Mouse (Mus musculus) neural tube, embryonic 14.5 days (tissue): ENCODE results near the gene Bmpr2. TPM values are rescaled to one million over a fixed set of nuclear protein-coding genes. Genes with fewer than 3 reads are reported as not detected.
A peak's percentile ranks its signal among the peaks of the same experiment; 100 is the strongest.

ENCODE experiments used
- ATAC-seq: fragments of 200-750 bp; cut with Nextera tagmentation; 2 replicates; pipeline ENCODE4 v1.8.0; 2017; ENCODE audit warnings: low read depth, mild to moderate bottlenecking, moderate TSS enrichment, moderate library complexity
- H3K27ac ChIP-seq: fragments of 300-500 bp; sonication (generic); 2 replicates; pipeline ENCODE4 v1.5.1; 2014; ENCODE audit warnings: low read depth, mild to moderate bottlenecking, control low read depth, low read length, moderate library complexity, mixed read lengths
- H3K27me3 ChIP-seq: fragments of 300-500 bp; sonication (generic); 2 replicates; pipeline ENCODE4 v1.6.1; 2014; ENCODE audit warnings: low read length; ENCODE audit not compliant: control insufficient read depth, insufficient read depth
- H3K36me3 ChIP-seq: fragments of 300-500 bp; sonication (generic); 2 replicates; pipeline ENCODE4 v1.6.1; 2014; ENCODE audit warnings: low read length, mixed read lengths; ENCODE audit not compliant: control insufficient read depth, insufficient read depth
- H3K4me1 ChIP-seq: fragments of 300-500 bp; sonication (generic); 2 replicates; pipeline ENCODE4 v1.6.1; 2014; ENCODE audit warnings: low read length; ENCODE audit not compliant: control insufficient read depth, insufficient read depth
- H3K4me2 ChIP-seq: fragments of 300-500 bp; sonication (generic); 2 replicates; pipeline ENCODE4 v1.6.1; 2014; ENCODE audit warnings: mild to moderate bottlenecking, low read depth, low read length, control low read depth
- H3K4me3 ChIP-seq: fragments of 300-500 bp; sonication (generic); 2 replicates; pipeline ENCODE4 v1.5.1; 2014; ENCODE audit warnings: low read depth, low read length, control low read depth, mixed read lengths
- H3K9ac ChIP-seq: fragments of 300-500 bp; sonication (generic); replicated peaks from 2 replicates; pipeline ENCODE4 v1.6.1; 2014; ENCODE audit warnings: low read depth, mild to moderate bottlenecking, control low read depth, low read length, mixed read lengths
- H3K9me3 ChIP-seq: fragments of 300-500 bp; sonication (generic); 2 replicates; pipeline ENCODE4 v1.6.1; 2016; ENCODE audit warnings: low read length; ENCODE audit not compliant: control insufficient read depth
- WGBS: fragments of 180-500 bp; shearing (Covaris S2); extraction: QIAGEN DNeasy Blood & Tissue Kit; methylation state at CpG from one replicate; pipeline ENCODE4 v1.1.7; 2014; 5-methylcytosine and 5-hydroxymethylcytosine counted together
- polyA plus RNA-seq: library from polyadenylated mRNA; unstranded; fragments of >200 nt; fragmentation: Nextera tagmentation; extraction: Ambion mirVana; gene quantifications from 2 replicates; pipeline ENCODE4 v1.2.1, GENCODE M21; 2014

Gene Bmpr2
- polyA plus RNA-seq, 1 experiment from 2014 or later = 20.6 TPM

DNA sequence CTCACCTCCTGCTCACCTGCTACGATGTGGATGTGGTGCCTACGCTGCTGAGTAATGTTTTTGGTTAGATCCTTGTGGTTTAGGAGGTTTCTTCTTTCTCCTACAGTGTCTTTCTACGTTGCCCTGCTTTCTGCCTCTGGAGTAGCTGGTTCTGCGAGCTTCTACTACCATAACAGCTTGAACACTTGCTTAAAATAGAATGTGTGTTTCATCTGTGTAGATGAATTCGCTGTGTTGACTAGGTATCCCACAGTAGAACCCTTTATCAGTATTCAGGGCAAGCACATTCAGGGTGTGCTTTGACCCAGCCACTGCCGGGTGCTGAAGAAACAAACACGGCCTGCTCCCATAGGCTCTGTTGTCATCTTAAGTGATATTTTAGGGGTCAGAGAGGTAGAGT lies 114.9 kb downstream of the Bmpr2 start:
- Histone ChIP-seq H3K36me3 (no peaks in the 10 kb centered on the region), H3K4me2 (no peak overlapping the region), H3K9me3 (no peaks in the 10 kb centered on the region), H3K4me3 (no peak overlapping the region), H3K27ac (no peak overlapping the region), H3K9ac (no peak overlapping the region), H3K4me1 (no peaks in the 10 kb centered on the region), H3K27me3 (no peaks in the 10 kb centered on the region)
- 95% methylated on average over 7 of the region's 7 CpGs for WGBS
- ATAC-seq = no peak

GRCm38 (mm10) chr1:59883349-59884134 lies 120.3 kb downstream of the Bmpr2 start:
- H3K9me3 ChIP-seq = no peaks in the 10 kb centered on the region
- ATAC-seq = peak; percentile 58; the same call in 1 of the 2 replicates
- H3K9ac ChIP-seq = no peak overlapping the region
- H3K27me3 ChIP-seq = no peaks in the 10 kb centered on the region
- H3K27ac ChIP-seq = no peak overlapping the region
- H3K4me1 ChIP-seq = no peaks in the 10 kb centered on the region
- H3K4me3 ChIP-seq = no peak overlapping the region
- H3K36me3 ChIP-seq = no peaks in the 10 kb centered on the region
- H3K4me2 ChIP-seq = no peak overlapping the region
- 33% methylated on average over 3 of the region's 3 CpGs for WGBS

GRCm38 (mm10) chr1:59886899-59887298 lies 123.7 kb downstream of the Bmpr2 start:
- no peak overlapping the region for H3K4me2 ChIP-seq
- H3K4me3 ChIP-seq = no peak overlapping the region
- ATAC-seq = no peak
- no peaks in the 10 kb centered on the region for H3K27me3 ChIP-seq
- H3K9ac ChIP-seq = no peak overlapping the region
- no peaks in the 10 kb centered on the region for H3K4me1 ChIP-seq
- no peak overlapping the region for H3K27ac ChIP-seq
- WGBS = 61% methylated on average over 4 of the region's 4 CpGs
- H3K9me3 ChIP-seq = no peaks in the 10 kb centered on the region
- H3K36me3 ChIP-seq = no peaks in the 10 kb centered on the region

GRCm38 (mm10) chr1:59888018-59888417 lies 124.8 kb downstream of the Bmpr2 start:
- no peaks in the 10 kb centered on the region for H3K4me1 ChIP-seq
- no peaks in the 10 kb centered on the region for H3K36me3 ChIP-seq
- H3K4me3 ChIP-seq = no peak overlapping the region
- no peaks in the 10 kb centered on the region for H3K9me3 ChIP-seq
- H3K9ac ChIP-seq = no peak overlapping the region
- no peak overlapping the region for H3K27ac ChIP-seq
- no peak for ATAC-seq
- H3K27me3 ChIP-seq = no peaks in the 10 kb centered on the region
- no peak overlapping the region for H3K4me2 ChIP-seq

GRCm38 (mm10) chr1:59891185-59891584 lies 128.0 kb downstream of the Bmpr2 start:
- WGBS = 87% methylated on average over 4 of the region's 4 CpGs
- Histone ChIP-seq H3K9ac (no peak overlapping the region), H3K4me2 (no peak overlapping the region), H3K27me3 (no peaks in the 10 kb centered on the region), H3K36me3 (no peaks in the 10 kb centered on the region), H3K9me3 (no peaks in the 10 kb centered on the region), H3K4me1 (no peaks in the 10 kb centered on the region), H3K4me3 (no peak overlapping the region), H3K27ac (no peak overlapping the region)
- no peak for ATAC-seq

GRCm38 (mm10) chr1:59892777-59893176 lies 129.6 kb downstream of the Bmpr2 start:
- Histone ChIP-seq H3K9ac (no peak overlapping the region), H3K4me3 (no peak overlapping the region), H3K4me2 (no peak overlapping the region), H3K9me3 (no peaks in the 10 kb centered on the region), H3K27ac (no peak overlapping the region), H3K4me1 (no peaks in the 10 kb centered on the region), H3K36me3 (no peaks in the 10 kb centered on the region), H3K27me3 (no peaks in the 10 kb centered on the region)
- 90% methylated on average over 8 of the region's 8 CpGs for WGBS
- ATAC-seq = no peak

DNA sequence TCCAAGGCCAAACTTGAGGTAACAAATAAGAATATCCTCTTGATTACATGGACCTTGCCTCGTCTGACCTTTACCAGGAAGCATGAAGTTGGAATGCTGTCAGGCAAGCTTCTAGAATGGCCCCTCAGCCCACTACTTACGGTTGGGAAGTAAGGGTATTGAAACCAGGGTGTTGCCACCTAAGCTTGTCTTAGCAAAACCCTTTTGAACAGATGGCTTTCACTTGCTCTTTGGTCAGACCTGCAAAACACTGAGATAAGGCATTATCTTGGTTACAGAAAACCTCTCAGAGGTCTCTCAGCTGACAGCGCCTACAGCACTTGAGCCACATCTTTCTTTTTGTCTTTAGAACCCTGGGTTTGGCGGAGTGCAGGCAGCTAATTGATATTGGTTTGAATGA lies 130.8 kb downstream of the Bmpr2 start:
- 93% methylated on average over 4 of the region's 4 CpGs for WGBS
- no peak overlapping the region for H3K4me3 ChIP-seq
- no peaks in the 10 kb centered on the region for H3K9me3 ChIP-seq
- H3K4me2 ChIP-seq = no peak overlapping the region
- no peak overlapping the region for H3K9ac ChIP-seq
- no peaks in the 10 kb centered on the region for H3K27me3 ChIP-seq
- H3K36me3 ChIP-seq = no peaks in the 10 kb centered on the region
- ATAC-seq = no peak
- H3K27ac ChIP-seq = no peak overlapping the region
- H3K4me1 ChIP-seq = no peaks in the 10 kb centered on the region

- H3K4me1 ChIP-seq = no peaks in the 10 kb centered on the region
- WGBS = 56% methylated on average over 4 of the region's 4 CpGs
- no peaks in the 10 kb centered on the region for H3K9me3 ChIP-seq
- ATAC-seq = no peak
- no peak overlapping the region for H3K27ac ChIP-seq
- H3K9ac ChIP-seq = no peak overlapping the region
- H3K4me2 ChIP-seq = no peak overlapping the region
- H3K4me3 ChIP-seq = no peak overlapping the region
- H3K36me3 ChIP-seq = no peaks in the 10 kb centered on the region
- H3K27me3 ChIP-seq = no peaks in the 10 kb centered on the region
Measured at GRCm38 (mm10) chr1:59895456-59895855, 132.3 kb downstream of the Bmpr2 start.

DNA sequence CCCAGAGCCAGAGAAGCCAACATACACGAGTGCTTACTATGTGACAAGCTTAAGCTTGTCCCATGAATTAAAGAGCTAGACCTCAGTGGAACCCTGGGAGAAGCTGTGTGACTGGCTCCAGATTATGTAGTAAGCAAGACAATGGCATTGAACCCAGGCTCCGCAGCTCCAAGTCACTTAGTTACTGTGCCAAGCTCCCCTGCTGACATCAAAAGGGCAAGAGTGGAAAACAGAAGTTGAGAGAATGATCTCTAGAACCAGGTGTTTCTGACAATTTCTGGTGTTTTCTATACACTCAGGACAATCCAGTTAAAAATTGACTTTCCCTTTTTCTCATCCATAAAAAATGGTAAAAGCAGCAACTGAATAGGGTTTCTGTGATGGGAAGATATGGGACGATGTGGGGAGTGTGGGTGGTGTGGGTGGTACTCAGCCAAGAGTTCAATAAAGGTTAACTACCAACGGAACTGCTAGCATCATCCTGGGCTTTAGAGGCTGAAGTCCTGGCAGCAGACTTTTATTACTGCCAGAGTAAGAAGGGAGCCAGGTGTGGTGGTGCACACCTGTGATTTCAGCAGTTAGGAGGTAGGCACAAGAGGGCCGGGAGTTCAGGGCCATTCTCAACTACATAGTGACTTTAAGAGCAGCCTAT lies 134.1 kb downstream of the Bmpr2 start:
- Histone ChIP-seq H3K9ac (no peak overlapping the region), H3K4me2 (no peak overlapping the region), H3K4me1 (no peaks in the 10 kb centered on the region), H3K27ac (no peak overlapping the region), H3K9me3 (no peaks in the 10 kb centered on the region), H3K27me3 (no peaks in the 10 kb centered on the region), H3K4me3 (no peak overlapping the region), H3K36me3 (no peaks in the 10 kb centered on the region)
- ATAC-seq = no peak
- 48% methylated on average over 5 of the region's 5 CpGs for WGBS
